Mouse (Mus musculus) right cerebral cortex, postnatal 25 days (tissue): ENCODE measurements around the gene Cask.
"Not testable (repeated sequence)": the region's sequence is repeated elsewhere in the genome, so short reads cannot be mapped to it uniquely, and the experiment has no call there.

Experiments used
- DNase-seq: peaks from one replicate; pipeline ENCODE4 v3.0.0; 2022

Cask gene

GRCm38 (mm10) chrX:13851285-13851684, at the start of gene Cask:
Gene Cask (minus strand): TSS chrX:13851367.
- no peak for DNase-seq

GRCm38 (mm10) chrX:13889976-13890375, 38.8 kb upstream of the Cask start:
- no peak for DNase-seq

- no peak for DNase-seq
These were observed 33.2 kb upstream of the Cask start for GRCm38 (mm10) chrX:13884348-13884747.

- no peak for DNase-seq
These were observed 30.8 kb upstream of the Cask start for GRCm38 (mm10) chrX:13881969-13882368.

- DNase-seq: no peak
These were observed 9.0 kb upstream of the Cask start for GRCm38 (mm10) chrX:13860145-13860544.

GRCm38 (mm10) chrX:13859051-13859450, 7.9 kb upstream of the Cask start:
- DNase-seq: no peak

GRCm38 (mm10) chrX:13848473-13848872, 2.7 kb downstream of the Cask start:
- DNase-seq: no peak

- peak; percentile 5 for DNase-seq
These were observed 3.7 kb downstream of the Cask start for GRCm38 (mm10) chrX:13847502-13847851.

GRCm38 (mm10) chrX:13846653-13847501, 4.3 kb downstream of the Cask start:
- peak; percentile 89 for DNase-seq

- DNase-seq: peak; percentile 28
These were observed 5.1 kb downstream of the Cask start for GRCm38 (mm10) chrX:13845858-13846652.

- DNase-seq: peak; percentile 7
These were observed 5.9 kb downstream of the Cask start for GRCm38 (mm10) chrX:13845141-13845857.

- no peak for DNase-seq
These were observed 28.4 kb downstream of the Cask start for GRCm38 (mm10) chrX:13822792-13823191.

GRCm38 (mm10) chrX:13798754-13799153, 52.4 kb downstream of the Cask start:
- DNase-seq: no peak

- DNase-seq: no peak
These were observed 85.5 kb downstream of the Cask start for GRCm38 (mm10) chrX:13765672-13766071.

GRCm38 (mm10) chrX:13765024-13765423, 86.1 kb downstream of the Cask start:
- DNase-seq: no peak

GRCm38 (mm10) chrX:13757279-13758005, 93.7 kb downstream of the Cask start:
- no peak for DNase-seq

GRCm38 (mm10) chrX:13741110-13741509, 110.1 kb downstream of the Cask start:
- no peak for DNase-seq

- DNase-seq: not testable (repeated sequence)
These were observed 120.4 kb downstream of the Cask start for GRCm38 (mm10) chrX:13730785-13731184.

- DNase-seq: no peak
These were observed 121.2 kb downstream of the Cask start for GRCm38 (mm10) chrX:13729835-13730480.

- DNase-seq: no peak
These were observed 125.4 kb downstream of the Cask start for GRCm38 (mm10) chrX:13725573-13726403.

GRCm38 (mm10) chrX:13720296-13720829, 130.8 kb downstream of the Cask start:
- no peak for DNase-seq
